In genomic region chr2:124099697-124100096, GRCm38 (mm10) we compare ENCODE assay signal across 21 mouse cellular contexts. TPM values are rescaled to one million over a fixed set of nuclear protein-coding genes. Genes with fewer than 3 reads are reported as not detected.
DNase-seq lines count a peak whose midpoint lies in the region; TF ChIP-seq lines count a peak whose summit lies in the region.
"Had no signal": no experiment of that assay in that cellular context is flagged by ENCODE, and none has a peak within 500 bp of the region (broad histone marks: within the 10 kb centered on the region; RNA-seq: fewer than 3 reads in every experiment).

No protein-coding gene starts in this region.

- peak; percentile 38 for TF ChIP-seq CTCF in gastrocnemius, adult 2 months (IDR thresholded peaks at IDR 0.05)
- peak; percentile 68 for TF ChIP-seq CTCF in layer of hippocampus, adult 2 months (conservative IDR thresholded peaks at IDR 0.05)

- no peak for DNase-seq in gastrocnemius, adult 2 months
- DNase-seq in gastrocnemius, postnatal 10 days = no peak
- no peak for DNase-seq in layer of hippocampus, adult 2 months (ENCODE audit: low spot score in 2 of 2)
- no peak for DNase-seq in layer of hippocampus, postnatal 10 days (ENCODE audit: low spot score in 2 of 2)
- peak; percentile 51 for DNase-seq in 3T3-L1 (ENCODE audit: low read depth, low spot score)
- peak; percentile 28 for DNase-seq in adipocyte (ENCODE audit: low spot score)
- DNase-seq in embryo, embryonic 10 days (ENCODE audit: low spot score) = no peak
- no peak for DNase-seq in embryo, embryonic 9.5 days (ENCODE audit: extremely low spot score)
- DNase-seq: adrenal gland, postnatal 14 days; cerebellum, adult 8-10 months; gastrocnemius, postnatal 36 days; heart, postnatal 10 days; liver, postnatal 0 days; lung, postnatal 4 days; thymus, adult 18-20 months; thymus, postnatal 4 days had no signal

- H3K4me3 ChIP-seq in gastrocnemius, adult 2 months = no peak overlapping the region
- H3K4me3 ChIP-seq in layer of hippocampus, adult 2 months = no peak overlapping the region
- H3K4me3 ChIP-seq: heart, embryonic 10.5 days; hindbrain, embryonic 13.5 days; intestine, embryonic 15.5 days; limb, embryonic 10.5 days; neural tube, embryonic 12.5 days had no signal

- no peak overlapping the region for H3K27ac ChIP-seq in gastrocnemius, adult 2 months
- no peak overlapping the region for H3K27ac ChIP-seq in layer of hippocampus, adult 2 months
- H3K27ac ChIP-seq: heart, embryonic 10.5 days; hindbrain, embryonic 13.5 days; intestine, embryonic 15.5 days; limb, embryonic 10.5 days; neural tube, embryonic 12.5 days had no signal

- intact Hi-C loops in gastrocnemius, adult 2 months (cut with DNase I) = loop anchor here (2.0 to 5.0 kb wide), 2 partner anchors 508 to 1089 kb away; no protein-coding TSS in a partner anchor

RNA-seq across cellular contexts. Expression of gene Sema6d, which starts 9.9 kb away (rescaled TPM):
- total RNA-seq in gastrocnemius, adult 2 months (2021) = 10 to 100 TPM in 1 of 2 experiments, 1 to 10 TPM in 1; 5.7 to 10.4 TPM
- 10 to 100 TPM; 16.4 to 23.7 TPM for total RNA-seq in gastrocnemius, postnatal 10 days (2021)
- 10 to 100 TPM; 50.0 to 58.7 TPM for total RNA-seq in layer of hippocampus, adult 2 months (2021)
- 10 to 100 TPM; 92.1 to 97.7 TPM for total RNA-seq in layer of hippocampus, postnatal 10 days (2021)

Comparison
In these comparisons a context has a peak if more than half of its experiments do, and no peak if none do; other contexts are left out.
1. DNase-seq: peak in 3T3-L1 (single experiment) and adipocyte (single experiment); none in gastrocnemius, adult 2 months (single experiment), gastrocnemius, postnatal 10 days (single experiment), layer of hippocampus, adult 2 months (0 of 2), layer of hippocampus, postnatal 10 days (0 of 2), embryo, embryonic 10 days (single experiment) and embryo, embryonic 9.5 days (single experiment).